Mouse (Mus musculus) lung, embryonic 15.5 days (tissue): ENCODE results near the gene B4galnt4. TPM values are rescaled to one million over a fixed set of nuclear protein-coding genes. Genes with fewer than 3 reads are reported as not detected.

Source experiments
- ATAC-seq: fragments of 200-750 bp; cut with Nextera tagmentation; 2 replicates; pipeline ENCODE4 v1.8.0; 2017; ENCODE audit warnings: moderate number of reproducible peaks, borderline replicate concordance; ENCODE audit not compliant: low FRiP score, low TSS enrichment; ENCODE audit errors: extremely low read depth
- H3K27ac ChIP-seq: fragments of 300-500 bp; sonication (generic); 2 replicates; pipeline ENCODE4 v1.5.1; 2015; ENCODE audit warnings: moderate library complexity, mild to moderate bottlenecking, inconsistent platforms
- H3K27me3 ChIP-seq: fragments of 300-500 bp; sonication (generic); 2 replicates; pipeline ENCODE4 v1.6.1; 2015; ENCODE audit warnings: inconsistent platforms
- H3K36me3 ChIP-seq: fragments of 300-500 bp; sonication (generic); 2 replicates; pipeline ENCODE4 v1.6.1; 2015; ENCODE audit warnings: inconsistent platforms
- H3K4me1 ChIP-seq: fragments of 300-500 bp; sonication (generic); 2 replicates; pipeline ENCODE4 v1.6.1; 2015; ENCODE audit warnings: inconsistent platforms
- H3K4me2 ChIP-seq: fragments of 300-500 bp; sonication (generic); 2 replicates; pipeline ENCODE4 v1.6.1; 2015; ENCODE audit warnings: inconsistent platforms, mild to moderate bottlenecking, moderate library complexity
- H3K4me3 ChIP-seq: fragments of 300-500 bp; sonication (generic); 2 replicates; pipeline ENCODE4 v1.5.1; 2015; ENCODE audit warnings: mild to moderate bottlenecking, inconsistent platforms
- H3K9ac ChIP-seq: fragments of 300-500 bp; sonication (generic); 2 replicates; pipeline ENCODE4 v1.6.1; 2015; ENCODE audit warnings: inconsistent platforms
- H3K9me3 ChIP-seq: fragments of 300-500 bp; sonication (generic); 2 replicates; pipeline ENCODE4 v1.6.1; 2016; ENCODE audit warnings: inconsistent platforms
- WGBS: fragments of 180-500 bp; shearing (Covaris S2); methylation state at CpG from one replicate; pipeline ENCODE4 v1.1.7; 2015; 5-methylcytosine and 5-hydroxymethylcytosine counted together
- polyA plus RNA-seq: library from polyadenylated mRNA; unstranded; fragments of >200 nt; fragmentation: Nextera tagmentation; extraction: Ambion mirVana; gene quantifications from 2 replicates; pipeline ENCODE4 v1.2.1, GENCODE M21; 2015

B4galnt4 gene
- polyA plus RNA-seq, 1 experiment from 2014 or later, result 5.3 TPM

DNA sequence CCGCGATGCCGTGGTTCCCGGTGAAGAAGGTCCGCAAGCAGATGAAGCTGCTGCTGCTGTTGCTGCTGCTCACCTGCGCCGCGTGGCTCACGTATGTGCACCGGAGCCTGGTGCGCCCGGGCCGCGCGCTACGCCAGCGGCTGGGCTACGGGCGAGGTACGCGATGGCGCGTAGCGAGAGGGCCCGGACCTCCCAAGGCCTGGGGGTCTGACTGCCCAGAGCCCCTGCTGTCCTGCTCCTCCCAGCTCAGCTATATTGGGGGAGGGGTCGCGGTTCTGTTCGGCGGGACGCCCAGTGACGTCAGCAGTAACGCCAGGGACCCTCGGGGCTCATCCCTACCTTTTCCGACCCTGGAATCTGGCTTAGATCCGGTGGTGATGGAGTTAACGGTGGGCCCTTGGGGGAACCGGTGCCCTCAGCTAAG, 377 bp downstream of the B4galnt4 start:
- Histone ChIP-seq H3K9me3 (no peaks in the 10 kb centered on the region), H3K4me1 (peaks cover 17% of the 10 kb centered on the region; the same call in 1 of the 2 replicates), H3K36me3 (peaks cover 3% of the 10 kb centered on the region; the same call in 1 of the 2 replicates), H3K9ac (peak overlapping the region; percentile 51), H3K4me3 (peak overlapping the region; percentile 60), H3K4me2 (peak overlapping the region; percentile 96), H3K27ac (no peak overlapping the region), H3K27me3 (peaks cover 21% of the 10 kb centered on the region)
- peak; percentile 48; the same call in 1 of the 2 replicates for ATAC-seq
- WGBS, result under 1% methylated on average over 29 of the region's 37 CpGs

DNA sequence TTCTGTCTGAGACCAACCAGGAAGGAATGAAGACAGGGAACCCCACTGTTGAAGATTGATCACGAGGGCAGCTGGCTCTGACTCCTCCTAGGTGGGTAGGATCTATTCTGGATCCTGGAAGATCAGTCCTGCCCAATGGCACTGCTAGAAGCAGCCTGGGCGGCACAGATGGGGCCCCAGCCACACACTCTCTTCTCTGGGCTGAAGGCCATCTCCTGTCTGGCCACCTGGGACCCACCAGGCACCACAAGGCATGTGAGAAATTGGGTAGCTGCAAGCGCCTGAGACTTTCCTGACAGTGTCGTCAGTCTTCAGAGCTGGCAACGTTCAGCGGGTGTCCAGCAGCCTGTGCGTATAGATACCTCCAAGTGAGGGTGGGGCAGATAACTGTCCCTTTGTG, 1.6 kb downstream of the B4galnt4 start:
- Histone ChIP-seq H3K4me1 (peaks cover 17% of the 10 kb centered on the region; the same call in 1 of the 2 replicates), H3K9me3 (no peaks in the 10 kb centered on the region), H3K27me3 (peaks cover 21% of the 10 kb centered on the region)

GRCm38 (mm10) chr7:141063353-141063752, 2.4 kb downstream of the B4galnt4 start:
- no peaks in the 10 kb centered on the region for H3K9me3 ChIP-seq
- H3K9ac ChIP-seq, result no peak overlapping the region
- ATAC-seq, result no peak
- no peak overlapping the region for H3K27ac ChIP-seq
- H3K27me3 ChIP-seq, result peaks cover 22% of the 10 kb centered on the region
- peaks cover 3% of the 10 kb centered on the region; the same call in 1 of the 2 replicates for H3K36me3 ChIP-seq
- no peak overlapping the region for H3K4me2 ChIP-seq
- WGBS, result 88% methylated on average over 3 of the region's 3 CpGs
- peaks cover 17% of the 10 kb centered on the region; the same call in 1 of the 2 replicates for H3K4me1 ChIP-seq
- no peak overlapping the region for H3K4me3 ChIP-seq

More for the DNA sequence above, 1.6 kb downstream of the B4galnt4 start:
- Histone ChIP-seq H3K4me3 (no peak overlapping the region), H3K9ac (no peak overlapping the region), H3K36me3 (peaks cover 3% of the 10 kb centered on the region; the same call in 1 of the 2 replicates), H3K27ac (no peak overlapping the region), H3K4me2 (no peak overlapping the region)
- WGBS, result 72% methylated on average over 7 of the region's 7 CpGs
- ATAC-seq, result no peak

GRCm38 (mm10) chr7:141064175-141064574, 3.3 kb downstream of the B4galnt4 start:
- no peak for ATAC-seq
- peaks cover 3% of the 10 kb centered on the region; the same call in 1 of the 2 replicates for H3K36me3 ChIP-seq
- peaks cover 17% of the 10 kb centered on the region; the same call in 1 of the 2 replicates for H3K4me1 ChIP-seq
- no peak overlapping the region for H3K27ac ChIP-seq
- no peak overlapping the region for H3K9ac ChIP-seq
- no peaks in the 10 kb centered on the region for H3K9me3 ChIP-seq
- H3K4me2 ChIP-seq, result no peak overlapping the region
- peaks cover 25% of the 10 kb centered on the region for H3K27me3 ChIP-seq
- 78% methylated on average over 7 of the region's 7 CpGs for WGBS
- no peak overlapping the region for H3K4me3 ChIP-seq

DNA sequence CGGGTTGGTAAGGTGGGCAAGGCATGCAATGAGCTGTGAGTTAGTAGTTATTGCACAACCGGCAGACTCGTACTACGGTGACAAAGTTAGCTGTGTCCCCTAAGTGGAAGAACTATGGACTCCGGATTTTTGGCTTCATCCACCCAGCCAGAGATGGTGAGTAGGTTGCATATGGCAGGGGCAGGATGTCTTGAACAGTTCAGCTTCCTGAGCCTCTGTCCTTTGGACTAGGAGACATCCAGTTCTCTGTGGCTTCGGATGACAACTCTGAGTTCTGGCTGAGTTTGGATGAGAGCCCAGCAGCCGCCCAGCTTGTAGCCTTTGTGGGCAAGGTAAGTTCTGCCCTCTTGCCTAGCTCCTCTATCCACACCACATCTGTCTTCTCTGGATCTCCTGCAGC, 3.7 kb downstream of the B4galnt4 start:
- Histone ChIP-seq H3K27ac (no peak overlapping the region), H3K36me3 (peaks cover 3% of the 10 kb centered on the region; the same call in 1 of the 2 replicates), H3K4me2 (no peak overlapping the region), H3K4me3 (no peak overlapping the region), H3K9ac (no peak overlapping the region), H3K4me1 (peaks cover 17% of the 10 kb centered on the region; the same call in 1 of the 2 replicates), H3K9me3 (no peaks in the 10 kb centered on the region), H3K27me3 (peaks cover 27% of the 10 kb centered on the region)
- ATAC-seq, result no peak
- WGBS, result 89% methylated on average over 7 of the region's 7 CpGs

- no peak for ATAC-seq
- Histone ChIP-seq H3K4me1 (peaks cover 7% of the 10 kb centered on the region; the same call in 1 of the 2 replicates), H3K36me3 (peaks cover 3% of the 10 kb centered on the region; the same call in 1 of the 2 replicates), H3K9ac (no peak overlapping the region), H3K4me3 (no peak overlapping the region), H3K27me3 (peaks cover 35% of the 10 kb centered on the region), H3K27ac (no peak overlapping the region), H3K4me2 (no peak overlapping the region), H3K9me3 (no peaks in the 10 kb centered on the region)
- 66% methylated on average over 19 of the region's 19 CpGs for WGBS
Observed at GRCm38 (mm10) chr7:141068351-141068750, 7.4 kb downstream of the B4galnt4 start.

DNA sequence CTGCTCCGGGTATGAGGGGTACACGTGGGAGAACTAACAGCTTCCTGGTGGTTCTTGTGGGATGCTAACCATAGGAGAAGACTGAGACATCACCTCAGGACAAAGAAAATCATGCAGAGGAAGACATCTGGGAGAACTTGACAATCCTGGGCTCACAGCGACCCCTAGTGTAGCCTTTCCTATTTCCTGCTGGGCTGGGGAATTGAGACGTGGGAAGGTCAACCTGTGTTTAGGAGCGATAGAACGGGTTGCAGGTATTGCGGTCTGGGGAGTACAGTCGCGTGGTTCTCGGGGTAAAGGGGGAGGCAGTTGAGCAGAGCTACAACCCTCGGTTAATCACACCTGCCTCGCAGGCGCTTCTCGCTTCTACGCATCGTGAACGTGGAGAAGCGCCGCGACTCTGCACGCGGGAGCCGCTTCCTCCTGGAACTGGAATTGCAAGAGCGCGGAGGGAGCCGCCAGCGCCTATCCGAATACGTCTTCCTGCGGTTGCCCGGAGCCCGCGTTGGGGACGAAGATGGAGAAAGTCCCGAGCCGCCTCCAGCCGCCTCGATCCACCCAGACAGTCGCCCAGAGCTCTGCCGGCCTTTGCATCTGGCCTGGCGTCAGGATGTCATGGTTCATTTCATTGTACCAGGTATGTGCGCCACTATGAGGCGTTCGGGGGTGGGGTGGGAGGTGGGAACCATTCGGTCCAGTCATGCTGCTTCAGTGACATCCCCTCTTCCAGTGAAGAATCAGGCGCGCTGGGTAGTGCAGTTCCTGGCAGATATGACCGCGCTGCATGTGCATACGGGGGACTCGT, 9.4 kb downstream of the B4galnt4 start:
- no peaks in the 10 kb centered on the region for H3K9me3 ChIP-seq
- ATAC-seq, result no peak
- H3K27me3 ChIP-seq, result peaks cover 39% of the 10 kb centered on the region
- H3K4me2 ChIP-seq, result peak overlapping the region; percentile 82
- no peak overlapping the region for H3K27ac ChIP-seq
- no peaks in the 10 kb centered on the region for H3K36me3 ChIP-seq
- WGBS, result under 1% methylated on average over 51 of the region's 51 CpGs
- H3K4me3 ChIP-seq, result peak overlapping the region; percentile 38
- H3K9ac ChIP-seq, result peak overlapping the region; percentile 26; the same call in 1 of the 2 replicates
- H3K4me1 ChIP-seq, result peaks cover 7% of the 10 kb centered on the region; the same call in 1 of the 2 replicates

DNA sequence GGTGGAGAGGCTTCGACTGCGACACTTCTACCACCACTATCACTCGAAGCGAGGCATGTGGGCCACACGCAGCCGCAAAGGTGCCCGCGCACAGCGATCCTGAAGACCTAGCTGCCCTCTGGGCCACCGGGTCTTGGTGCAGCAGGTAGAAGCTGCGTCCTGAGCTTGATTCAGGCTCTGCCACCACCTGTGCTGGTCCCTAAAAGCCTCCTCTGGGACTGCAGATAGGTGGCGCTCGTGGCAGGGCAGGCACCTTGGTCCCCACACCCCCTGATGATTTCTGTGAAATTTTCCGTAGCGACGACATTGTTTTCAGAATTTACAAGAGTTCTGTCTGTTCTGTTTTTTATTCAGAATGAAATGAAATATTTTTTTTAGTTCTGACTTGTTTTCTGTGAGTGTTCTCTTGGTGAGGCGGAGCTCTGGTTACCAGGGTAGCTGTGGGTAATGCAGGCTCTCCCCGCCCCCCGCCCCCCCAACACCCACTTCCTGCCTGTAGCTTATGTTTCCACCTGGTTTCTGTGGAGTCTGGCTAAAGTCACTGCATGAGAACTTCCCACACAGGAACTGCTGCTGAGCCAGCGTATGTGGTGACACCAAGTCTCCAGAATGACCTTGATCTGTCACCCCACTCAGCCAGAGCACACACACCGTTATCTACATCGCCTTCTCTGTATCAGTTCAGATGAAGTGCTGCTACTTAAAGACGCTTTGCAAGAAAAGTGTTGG, 11.3 kb downstream of the B4galnt4 start:
- Histone ChIP-seq H3K27ac (no peak overlapping the region), H3K27me3 (peaks cover 39% of the 10 kb centered on the region)

DNA sequence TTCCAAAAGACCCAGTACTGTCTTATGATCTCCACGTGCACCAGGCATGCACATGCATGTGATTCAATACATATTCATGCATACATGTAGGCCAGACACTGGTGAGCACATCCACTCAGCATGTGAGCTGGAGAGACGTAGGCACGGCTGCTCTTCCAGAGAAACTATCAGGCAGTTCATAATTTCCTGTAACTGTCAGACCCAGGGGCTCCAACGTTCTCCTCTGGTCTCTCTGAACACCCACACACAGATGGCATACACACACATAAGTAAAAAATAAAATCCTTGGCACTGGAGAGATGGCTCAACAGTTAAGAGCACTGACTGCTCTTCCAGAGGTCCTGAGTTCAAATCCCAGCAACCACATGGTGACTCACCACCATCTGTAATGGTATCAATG, 12.9 kb downstream of the B4galnt4 start:
- Histone ChIP-seq H3K27ac (no peak overlapping the region), H3K9me3 (no peaks in the 10 kb centered on the region), H3K9ac (no peak overlapping the region), H3K27me3 (peaks cover 34% of the 10 kb centered on the region), H3K4me3 (no peak overlapping the region), H3K36me3 (no peaks in the 10 kb centered on the region), H3K4me2 (no peak overlapping the region), H3K4me1 (peaks cover 7% of the 10 kb centered on the region; the same call in 1 of the 2 replicates)
- no peak for ATAC-seq
- 63% methylated on average over 4 of the region's 4 CpGs for WGBS

More for the DNA sequence above, 11.3 kb downstream of the B4galnt4 start:
- no peak for ATAC-seq
- H3K9me3 ChIP-seq, result no peaks in the 10 kb centered on the region
- H3K9ac ChIP-seq, result no peak overlapping the region
- WGBS, result 19% methylated on average over 23 of the region's 23 CpGs
- H3K4me1 ChIP-seq, result peaks cover 7% of the 10 kb centered on the region; the same call in 1 of the 2 replicates
- no peak overlapping the region for H3K4me3 ChIP-seq
- H3K36me3 ChIP-seq, result no peaks in the 10 kb centered on the region
- H3K4me2 ChIP-seq, result 0 out of 2 replicates have a peak overlapping the region, but pooled peaks have one; percentile 24

DNA sequence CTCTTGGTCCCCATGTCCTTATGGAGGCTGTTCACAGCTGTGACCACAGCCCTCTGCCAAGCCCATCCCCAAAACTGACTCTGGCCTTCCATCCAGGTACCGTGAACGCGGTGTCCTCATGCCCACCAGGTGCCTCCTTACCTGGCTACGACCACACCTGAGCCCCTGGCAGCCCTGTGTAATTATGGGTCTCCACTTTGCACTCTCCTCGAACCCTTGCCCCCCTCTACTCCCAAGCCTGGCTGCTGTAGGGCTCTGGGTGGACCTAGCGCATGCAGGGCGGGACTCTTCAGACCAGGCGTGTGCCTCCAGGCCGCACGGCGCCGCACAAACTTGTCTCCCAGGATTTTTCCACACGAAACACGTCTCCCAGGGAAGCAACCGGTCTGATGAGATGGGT, 16.9 kb downstream of the B4galnt4 start, which contains the start of gene Pkp3:
Pkp3 (plus strand) TSS at position 378 of the 400 bp plus-strand sequence.
- Histone ChIP-seq H3K36me3 (no peaks in the 10 kb centered on the region), H3K27ac (0 out of 2 replicates have a peak within 1 kb of the TSS, but pooled peaks have one; percentile 41), H3K9me3 (no peaks in the 10 kb centered on the region), H3K4me2 (no peak within 1 kb of the TSS), H3K9ac (no peak within 1 kb of the TSS), H3K4me3 (no peak within 1 kb of the TSS), H3K27me3 (0 out of 2 replicates have a peak, but pooled peaks cover 3% of the 10 kb centered on the region), H3K4me1 (no peaks in the 10 kb centered on the region)
- no peak for ATAC-seq
- 84% methylated on average over 15 of the region's 15 CpGs for WGBS

DNA sequence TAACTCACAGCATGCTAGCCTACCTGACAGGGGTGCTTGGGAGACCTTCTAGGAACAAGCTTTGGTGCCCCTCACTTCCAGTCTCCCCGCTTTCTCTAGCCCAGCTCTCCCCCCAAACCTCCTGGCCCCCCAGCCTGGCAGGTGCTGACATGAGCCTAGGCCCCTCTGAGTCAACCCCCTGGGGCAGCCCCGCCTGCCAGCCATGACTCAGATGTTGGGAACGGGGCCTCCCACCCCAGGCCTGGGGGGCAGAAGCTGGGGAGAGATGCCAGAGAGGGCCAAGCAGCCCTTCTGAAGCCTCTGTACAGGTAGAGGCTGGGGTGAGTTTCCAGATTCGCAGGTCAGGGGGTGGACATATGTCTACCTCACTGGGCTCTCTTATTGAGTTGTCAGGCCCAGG, 18.0 kb downstream of the B4galnt4 start:
- Histone ChIP-seq H3K9me3 (no peaks in the 10 kb centered on the region), H3K27ac (0 out of 2 replicates have a peak overlapping the region, but pooled peaks have one; percentile 41), H3K4me1 (no peaks in the 10 kb centered on the region), H3K36me3 (no peaks in the 10 kb centered on the region), H3K4me3 (no peak overlapping the region), H3K4me2 (no peak overlapping the region; the same call in 1 of the 2 replicates), H3K27me3 (0 out of 2 replicates have a peak, but pooled peaks cover 3% of the 10 kb centered on the region), H3K9ac (no peak overlapping the region)
- WGBS, result 78% methylated on average over 4 of the region's 4 CpGs
- no peak for ATAC-seq
